Mouse (Mus musculus): ENCODE measurements around the gene 4930469K13Rik.

4930469K13Rik gene

GRCm38 (mm10) chr11:33939456-33940113, 158.8 kb downstream of the 4930469K13Rik start:
- 82% methylated on average over 4 of the region's 4 CpGs for WGBS

DNA sequence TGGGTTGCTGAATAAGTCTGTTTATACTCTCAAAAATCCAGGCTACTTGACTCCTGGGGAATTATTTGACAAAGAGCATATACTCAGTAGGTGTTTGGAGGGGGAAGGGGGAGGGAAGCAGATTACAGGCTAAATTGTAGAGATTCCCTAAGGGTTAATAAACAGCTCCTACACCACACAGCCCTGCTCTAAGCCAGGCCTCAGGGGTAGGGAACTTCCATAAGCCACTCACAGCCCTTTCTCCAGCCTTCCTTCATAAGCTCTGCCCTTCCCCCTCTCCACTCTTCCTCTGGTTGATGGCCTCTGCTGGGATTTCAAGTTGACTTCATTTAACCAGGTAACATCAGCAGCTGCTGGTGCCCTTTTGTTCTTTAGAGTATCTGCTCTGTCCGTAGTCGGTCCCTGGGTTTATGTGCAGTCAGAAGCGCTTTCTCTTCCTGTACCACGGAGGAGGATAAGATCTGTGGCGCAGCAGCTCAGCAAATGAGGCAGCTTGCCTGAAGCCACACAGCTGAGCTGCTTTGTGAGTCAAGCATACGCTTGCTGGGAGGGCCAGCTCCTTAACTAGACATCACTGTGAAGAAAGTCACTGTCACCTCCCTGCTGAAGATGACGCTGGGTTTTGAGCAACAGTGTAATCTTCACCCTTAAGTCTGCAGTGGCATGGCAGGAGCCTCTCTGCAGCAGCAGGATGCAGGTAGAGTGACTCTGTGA, 159.6 kb downstream of the 4930469K13Rik start:
- WGBS = 55% methylated on average over 7 of the region's 7 CpGs

DNA sequence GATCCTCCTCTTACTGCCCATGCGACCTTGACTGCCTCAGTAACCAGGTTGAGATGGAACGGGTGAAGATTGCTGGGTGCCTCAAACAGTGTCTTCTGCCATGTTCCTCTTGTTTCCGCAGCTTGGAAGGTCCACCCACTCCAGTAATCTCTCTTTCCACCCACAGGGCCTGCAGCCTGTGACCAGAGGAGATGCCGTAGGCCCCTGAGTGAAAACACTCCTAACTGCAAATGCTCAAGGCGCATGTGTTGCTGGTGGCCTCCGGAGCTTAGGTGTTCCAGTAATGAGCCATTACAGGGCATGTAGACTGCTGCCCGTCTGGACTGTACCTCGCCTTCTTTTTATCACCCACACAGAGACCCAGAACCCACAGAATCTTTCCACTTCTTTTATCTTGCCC, 160.7 kb downstream of the 4930469K13Rik start:
- WGBS = 90% methylated on average over 8 of the region's 8 CpGs

- 74% methylated on average over 9 of the region's 9 CpGs for WGBS
Observed at GRCm38 (mm10) chr11:33934286-33934685, 164.1 kb downstream of the 4930469K13Rik start.

GRCm38 (mm10) chr11:33932386-33933111, 165.8 kb downstream of the 4930469K13Rik start:
- 32% methylated on average over 18 of the region's 18 CpGs for WGBS

GRCm38 (mm10) chr11:33931836-33932385, 166.4 kb downstream of the 4930469K13Rik start:
- WGBS = 15% methylated on average over 10 of the region's 10 CpGs

GRCm38 (mm10) chr11:33929412-33929811, 168.9 kb downstream of the 4930469K13Rik start:
- WGBS = 59% methylated on average over 11 of the region's 11 CpGs

DNA sequence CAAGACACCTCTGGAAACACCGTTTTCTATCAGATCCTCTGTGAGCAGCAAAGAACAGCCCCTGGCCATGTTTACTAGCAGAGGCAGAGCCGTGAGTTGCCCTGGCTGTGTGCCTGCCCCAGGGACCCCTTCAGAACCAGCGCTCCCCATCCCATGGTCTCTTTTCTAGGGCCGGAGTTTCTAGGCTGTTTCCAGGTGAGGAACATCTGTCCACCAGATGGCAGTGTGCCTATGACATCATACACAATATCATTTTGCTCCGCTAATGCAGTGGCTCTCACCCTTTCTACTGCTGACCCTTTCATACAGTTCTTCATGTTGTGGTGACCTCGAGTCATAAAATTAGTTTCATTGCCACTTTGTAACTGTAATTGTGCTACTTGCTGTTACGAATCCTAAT, 169.7 kb downstream of the 4930469K13Rik start:
- WGBS = 54% methylated on average over 7 of the region's 7 CpGs

- 56% methylated on average over 4 of the region's 4 CpGs for WGBS
Observed at GRCm38 (mm10) chr11:33927836-33928235, 170.5 kb downstream of the 4930469K13Rik start.

GRCm38 (mm10) chr11:33927321-33927720, 171.0 kb downstream of the 4930469K13Rik start:
- 56% methylated on average over 6 of the region's 6 CpGs for WGBS

GRCm38 (mm10) chr11:33926551-33926950, 171.8 kb downstream of the 4930469K13Rik start:
- WGBS = 60% methylated on average over 2 of the region's 2 CpGs

- WGBS = 72% methylated on average over 8 of the region's 8 CpGs
Observed at GRCm38 (mm10) chr11:33925778-33926177, 172.6 kb downstream of the 4930469K13Rik start.
